Mouse (Mus musculus): ENCODE measurements around the gene Ppp1r9b. TPM values are rescaled to one million over a fixed set of nuclear protein-coding genes. Genes with fewer than 3 reads are reported as not detected.
"Not testable (repeated sequence)": the region's sequence is repeated elsewhere in the genome, so short reads cannot be mapped to it uniquely, and the experiment has no call there.

The Ppp1r9b gene
- polyA plus RNA-seq, 1 experiment from 2014 or later, result 11.8 TPM

DNA sequence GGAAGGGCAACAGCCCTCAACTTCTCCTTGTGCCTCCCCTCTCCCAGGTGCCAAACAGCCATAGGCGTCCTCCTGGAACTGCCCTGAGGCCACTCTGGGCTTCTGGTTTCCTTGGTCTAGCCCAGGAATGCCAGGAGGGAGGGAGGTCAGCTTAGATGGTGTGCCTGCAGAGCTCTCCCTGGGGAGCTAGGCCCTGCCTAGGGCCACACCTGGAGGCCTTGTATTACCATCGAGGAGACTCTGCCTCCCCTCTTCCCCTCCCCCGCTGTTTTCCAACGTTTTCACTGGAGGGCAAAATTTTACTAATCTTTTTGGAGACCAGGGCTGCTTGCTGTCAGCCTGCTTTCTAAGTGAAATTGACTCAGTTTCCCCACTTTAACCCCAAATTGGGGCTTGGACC, 15.2 kb downstream of the Ppp1r9b start:
- Histone ChIP-seq H3K27ac (peak overlapping the region; percentile 86), H3K4me3 (peak overlapping the region; percentile 57), H3K9me3 (no peaks in the 10 kb centered on the region), H3K4me1 (replicated peaks) (peaks cover 80% of the 10 kb centered on the region), H3K36me3 (peaks cover 51% of the 10 kb centered on the region), H3K27me3 (ENCODE audit: insufficient read depth, poor library complexity, severe bottlenecking) (no peaks in the 10 kb centered on the region)
- no peak for DNase-seq (ENCODE audit: low spot score)
- WGBS, result 38% methylated on average over 4 of the region's 4 CpGs

DNA sequence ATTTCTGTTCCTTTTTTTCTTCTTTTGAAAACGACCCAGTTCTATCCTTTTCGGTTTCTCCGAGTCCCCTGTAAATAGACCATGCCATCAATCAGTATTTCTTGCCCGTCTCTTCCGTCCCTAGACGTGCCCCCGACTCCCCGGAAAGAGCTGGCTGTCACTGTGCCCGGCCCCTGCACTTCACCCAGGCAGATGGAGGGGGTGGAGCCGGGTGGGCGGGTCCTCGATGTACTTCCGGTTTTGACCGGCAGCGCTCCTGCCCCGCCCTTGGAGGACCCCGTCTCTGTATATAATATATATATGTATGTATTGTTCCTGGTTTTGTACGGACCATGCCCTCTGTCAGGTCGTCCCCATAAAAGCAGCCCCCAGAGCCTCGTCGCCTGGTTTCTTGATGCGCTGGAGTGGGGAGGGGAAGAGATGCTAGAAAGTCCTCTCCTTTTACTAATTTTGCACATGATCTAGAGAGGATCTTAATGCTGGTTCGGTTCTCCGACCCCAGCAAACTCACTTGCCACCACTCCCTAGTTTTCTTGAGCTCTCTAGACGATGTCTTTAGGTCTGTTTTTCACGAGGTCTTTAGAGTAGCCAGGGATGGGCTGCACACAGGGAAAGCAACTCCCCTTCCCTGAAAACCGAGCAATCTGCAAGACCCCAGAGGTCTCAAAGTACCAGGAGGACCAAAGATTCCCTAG, 15.8 kb downstream of the Ppp1r9b start:
- peak; percentile 87 for DNase-seq (ENCODE audit: low spot score)
- Histone ChIP-seq H3K4me1 (replicated peaks) (peaks cover 80% of the 10 kb centered on the region), H3K27me3 (ENCODE audit: insufficient read depth, poor library complexity, severe bottlenecking) (no peaks in the 10 kb centered on the region), H3K36me3 (peaks cover 44% of the 10 kb centered on the region), H3K27ac (peak overlapping the region; percentile 86), H3K9me3 (no peaks in the 10 kb centered on the region), H3K4me3 (peak overlapping the region; percentile 57)
- 2% methylated on average over 27 of the region's 27 CpGs for WGBS

DNA sequence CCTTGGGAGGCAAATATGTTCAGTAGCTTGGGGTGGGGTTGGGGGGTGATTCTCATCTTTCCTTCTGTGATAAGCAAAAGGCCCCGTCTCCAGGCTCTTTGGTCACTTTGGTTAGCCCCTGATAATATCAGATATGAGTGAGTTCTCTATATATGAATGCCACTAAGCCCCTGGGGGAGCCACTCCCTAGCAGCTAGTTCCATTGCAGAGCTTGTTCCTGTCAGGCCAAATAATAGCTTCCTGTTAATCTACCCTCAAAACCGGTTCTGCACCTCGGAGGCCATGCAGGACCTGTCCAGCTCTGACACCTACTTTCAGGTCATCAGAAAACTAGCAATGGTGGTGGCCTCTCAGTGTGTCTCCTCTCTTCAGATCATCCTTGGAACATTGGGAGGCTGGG, 16.6 kb downstream of the Ppp1r9b start:
- DNase-seq (ENCODE audit: low spot score), result no peak
- Histone ChIP-seq H3K36me3 (peaks cover 39% of the 10 kb centered on the region), H3K27ac (peak overlapping the region; percentile 86), H3K4me1 (replicated peaks) (peaks cover 81% of the 10 kb centered on the region), H3K4me3 (peak overlapping the region; percentile 57), H3K9me3 (no peaks in the 10 kb centered on the region), H3K27me3 (ENCODE audit: insufficient read depth, poor library complexity, severe bottlenecking) (no peaks in the 10 kb centered on the region)
- WGBS, result 80% methylated on average over 3 of the region's 3 CpGs

DNA sequence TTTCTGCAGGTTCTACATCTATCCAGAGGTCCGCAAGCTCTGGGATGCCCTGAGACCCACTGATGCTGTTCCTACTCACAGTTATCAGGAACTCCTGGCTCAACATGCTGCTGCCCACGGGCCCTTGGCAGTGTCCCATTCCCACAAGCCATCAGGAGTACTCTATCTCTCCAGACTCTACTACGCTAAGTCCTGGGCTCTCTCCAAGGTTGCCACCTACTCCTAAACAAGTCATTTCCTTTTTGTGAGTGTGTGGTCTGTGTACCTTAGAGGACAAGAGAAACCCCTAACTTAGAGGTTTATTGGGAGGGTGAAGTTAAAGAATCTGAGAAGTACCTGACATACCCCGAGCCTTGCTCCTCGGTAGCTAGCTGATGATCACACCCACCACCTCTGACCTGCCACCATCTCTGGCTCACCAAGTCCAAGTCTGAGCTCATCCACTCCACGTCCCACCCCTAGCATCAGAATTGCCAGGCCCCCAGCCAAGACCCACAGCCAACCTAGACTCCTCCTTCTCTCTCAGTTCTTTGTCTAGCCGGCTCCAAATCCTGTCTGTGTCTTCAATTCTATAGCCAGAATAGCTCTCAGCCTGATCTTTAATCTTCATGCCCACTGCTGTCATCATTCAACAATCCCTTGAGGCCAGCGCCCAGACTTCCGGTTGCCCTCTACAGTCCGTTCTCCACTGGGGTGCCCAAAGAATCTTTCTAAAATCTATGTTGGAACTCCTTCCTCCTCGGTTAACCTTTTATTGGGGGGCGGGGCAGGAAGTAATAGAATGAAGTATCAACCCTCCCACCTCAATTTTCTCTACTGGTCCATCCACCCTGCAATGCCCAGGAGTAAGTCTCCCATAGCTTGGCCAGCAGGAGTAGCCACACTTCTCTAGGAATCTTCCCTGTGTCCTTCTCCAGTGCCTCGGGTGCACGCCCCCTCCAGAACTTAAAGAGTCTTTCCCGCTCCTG, 18.1 kb downstream of the Ppp1r9b start:
- Histone ChIP-seq H3K27ac (peak overlapping the region; percentile 96), H3K4me3 (peak overlapping the region; percentile 90), H3K4me1 (replicated peaks) (peaks cover 84% of the 10 kb centered on the region), H3K9me3 (no peaks in the 10 kb centered on the region), H3K27me3 (ENCODE audit: insufficient read depth, poor library complexity, severe bottlenecking) (no peaks in the 10 kb centered on the region), H3K36me3 (peaks cover 36% of the 10 kb centered on the region)
- WGBS, result 42% methylated on average over 15 of the region's 15 CpGs
- DNase-seq (ENCODE audit: low spot score), result no peak

DNA sequence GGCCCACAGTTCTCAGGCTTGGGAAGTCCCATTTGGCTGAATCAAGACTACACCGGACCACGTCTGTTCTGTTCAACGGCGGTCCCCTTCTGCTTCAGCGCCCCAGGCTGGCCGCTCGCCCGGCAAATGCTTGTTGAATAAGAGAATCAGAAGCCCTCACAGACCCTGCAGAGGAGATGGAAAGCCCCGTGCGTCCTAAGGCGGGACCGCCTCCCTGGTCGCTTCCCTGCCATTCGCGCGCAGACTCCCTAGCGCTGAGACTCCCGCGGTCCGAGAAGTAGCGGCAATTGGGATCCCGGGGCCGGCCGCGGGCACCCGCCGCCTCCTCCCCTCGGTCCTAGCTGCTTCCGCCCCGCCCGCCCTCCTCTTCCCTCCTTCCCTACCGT, 18.8 kb downstream of the Ppp1r9b start, which contains the start of gene Samd14:
TSS of gene Samd14 (plus strand) at position 251 of the 386 bp plus-strand sequence.
- no peaks in the 10 kb centered on the region for H3K9me3 ChIP-seq
- H3K4me1 ChIP-seq (replicated peaks), result peaks cover 79% of the 10 kb centered on the region
- H3K4me3 ChIP-seq, result peak within 1 kb of the TSS; percentile 90
- H3K27ac ChIP-seq, result peak within 1 kb of the TSS; percentile 96
- under 1% methylated on average over 29 of the region's 32 CpGs for WGBS
- peak; percentile 85 for DNase-seq (ENCODE audit: low spot score)
- no peaks in the 10 kb centered on the region for H3K27me3 ChIP-seq (ENCODE audit: insufficient read depth, poor library complexity, severe bottlenecking)
- peaks cover 36% of the 10 kb centered on the region for H3K36me3 ChIP-seq

DNA sequence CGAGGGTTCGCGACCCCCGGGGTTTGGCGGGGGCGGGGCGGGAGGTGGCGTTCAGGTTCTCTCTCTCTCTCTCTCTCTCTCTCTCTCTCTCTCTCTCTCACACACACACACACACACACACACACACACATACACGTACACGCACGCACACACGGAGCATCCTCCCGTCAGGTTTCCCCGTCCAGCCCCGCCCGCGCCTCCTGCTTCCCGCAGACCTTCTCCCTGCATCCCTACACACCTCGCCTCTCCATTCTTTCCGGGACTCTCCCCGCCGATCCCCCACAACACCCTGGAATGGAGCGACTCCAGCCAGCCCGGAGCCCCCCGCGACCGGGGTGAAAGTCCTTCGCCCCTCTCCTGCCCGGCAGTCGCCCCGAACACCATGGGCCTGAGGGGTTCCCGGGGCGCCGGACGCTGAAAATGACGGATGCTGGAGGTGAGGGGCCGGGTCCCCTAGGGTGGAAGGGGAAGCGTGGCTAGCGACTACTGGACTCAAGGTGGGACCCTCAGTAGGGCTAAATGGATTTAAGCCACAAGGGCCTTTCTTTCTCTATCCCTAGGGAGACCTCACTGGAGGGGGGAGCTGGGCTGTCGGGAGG, 19.4 kb downstream of the Ppp1r9b start:
- Histone ChIP-seq H3K36me3 (peaks cover 36% of the 10 kb centered on the region), H3K27me3 (ENCODE audit: insufficient read depth, poor library complexity, severe bottlenecking) (no peaks in the 10 kb centered on the region), H3K9me3 (no peaks in the 10 kb centered on the region), H3K27ac (peak overlapping the region; percentile 96), H3K4me3 (peak overlapping the region; percentile 90), H3K4me1 (replicated peaks) (peaks cover 73% of the 10 kb centered on the region)
- DNase-seq (ENCODE audit: low spot score), result no peak
- under 1% methylated on average over 38 of the region's 40 CpGs for WGBS

DNA sequence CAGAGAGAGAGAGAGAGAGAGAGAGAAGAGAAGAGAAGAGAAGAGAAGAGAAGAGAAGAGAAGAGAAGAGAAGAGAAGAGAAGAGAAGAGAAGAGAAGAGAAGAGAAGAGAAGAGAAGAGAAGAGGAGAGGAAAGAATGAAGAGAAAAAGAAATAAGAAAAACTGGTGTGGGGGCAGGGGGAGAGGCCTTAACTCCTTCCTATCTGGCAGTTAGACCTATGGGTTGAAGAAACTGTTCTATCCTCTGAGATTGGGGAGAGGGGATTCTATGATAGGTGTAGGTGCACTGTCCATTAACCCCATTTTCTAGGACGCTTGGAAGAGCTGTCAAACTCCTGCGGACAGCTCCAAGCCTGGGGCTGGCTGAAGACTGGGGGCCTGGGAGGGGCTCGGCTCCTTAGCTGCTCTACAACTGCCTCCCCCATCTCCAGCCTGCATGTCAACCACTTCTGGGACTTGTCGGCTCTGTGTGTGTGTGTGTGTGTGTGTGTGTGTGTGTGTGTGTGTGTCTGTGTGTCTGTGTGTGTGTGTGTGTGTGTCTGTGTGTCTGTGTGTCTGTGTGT, 20.1 kb downstream of the Ppp1r9b start:
- H3K9me3 ChIP-seq; H3K27me3 ChIP-seq (ENCODE audit: insufficient read depth, poor library complexity, severe bottlenecking); DNase-seq (ENCODE audit: low spot score): not testable (repeated sequence)
- Histone ChIP-seq H3K36me3 (peaks cover 36% of the 10 kb centered on the region), H3K4me3 (peak overlapping the region; percentile 90), H3K27ac (peak overlapping the region; percentile 96), H3K4me1 (replicated peaks) (peaks cover 73% of the 10 kb centered on the region)
- WGBS, result 21% methylated on average over 4 of the region's 4 CpGs

DNA sequence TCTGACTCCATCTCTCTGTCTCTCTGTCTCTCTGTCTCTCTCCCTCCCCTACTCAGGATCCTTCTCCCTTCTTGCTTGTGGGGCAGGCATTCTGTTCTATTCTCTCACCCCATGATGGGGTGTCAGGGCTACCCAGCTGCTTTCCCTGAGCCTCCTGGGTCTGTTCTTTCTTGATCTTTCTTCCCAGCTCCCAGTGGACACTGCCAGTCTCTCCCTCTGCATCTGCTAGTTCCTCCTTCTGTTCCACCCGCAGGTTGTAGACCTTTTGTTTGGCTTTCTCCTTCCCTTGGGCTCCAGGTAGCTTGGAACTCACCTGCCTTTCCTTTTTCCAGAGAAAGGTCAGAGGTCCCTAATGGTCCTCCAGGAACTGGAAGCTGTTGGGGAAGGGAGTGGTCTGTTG, 20.6 kb downstream of the Ppp1r9b start:
- no peaks in the 10 kb centered on the region for H3K9me3 ChIP-seq

DNA sequence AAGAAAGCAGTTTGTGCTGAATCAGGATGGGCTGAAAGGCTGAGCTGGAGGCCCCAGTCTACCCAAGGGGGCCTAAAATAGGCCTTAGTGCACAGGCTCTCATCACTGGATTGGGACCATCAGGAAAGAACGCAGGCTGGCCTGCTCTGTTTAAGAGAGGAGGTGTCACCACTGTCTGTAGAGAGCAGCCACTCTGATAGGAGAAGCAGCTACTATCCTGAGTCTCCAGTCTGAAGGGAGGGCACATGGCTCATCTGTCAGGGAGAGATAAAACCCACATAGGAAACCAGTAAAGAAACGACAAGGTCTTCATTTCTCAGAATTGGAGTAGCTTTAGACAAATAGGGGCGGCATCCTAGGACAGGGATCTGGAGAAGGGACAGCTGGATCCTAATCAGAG, 21.2 kb downstream of the Ppp1r9b start:
- Histone ChIP-seq H3K9me3 (no peaks in the 10 kb centered on the region), H3K4me3 (peak overlapping the region; percentile 90), H3K27me3 (ENCODE audit: insufficient read depth, poor library complexity, severe bottlenecking) (no peaks in the 10 kb centered on the region), H3K36me3 (peaks cover 46% of the 10 kb centered on the region), H3K4me1 (replicated peaks) (peaks cover 63% of the 10 kb centered on the region), H3K27ac (peak overlapping the region; percentile 96)
- no peak for DNase-seq (ENCODE audit: low spot score)
- WGBS, result 70% methylated on average over 3 of the region's 3 CpGs

More for the DNA sequence above, 20.6 kb downstream of the Ppp1r9b start:
- 49% methylated on average over 1 of the region's 1 CpGs for WGBS
- peaks cover 40% of the 10 kb centered on the region for H3K36me3 ChIP-seq
- peak overlapping the region; percentile 96 for H3K27ac ChIP-seq
- no peak for DNase-seq (ENCODE audit: low spot score)
- no peaks in the 10 kb centered on the region for H3K27me3 ChIP-seq (ENCODE audit: insufficient read depth, poor library complexity, severe bottlenecking)
- H3K4me3 ChIP-seq, result peak overlapping the region; percentile 90
- H3K4me1 ChIP-seq (replicated peaks), result peaks cover 69% of the 10 kb centered on the region

DNA sequence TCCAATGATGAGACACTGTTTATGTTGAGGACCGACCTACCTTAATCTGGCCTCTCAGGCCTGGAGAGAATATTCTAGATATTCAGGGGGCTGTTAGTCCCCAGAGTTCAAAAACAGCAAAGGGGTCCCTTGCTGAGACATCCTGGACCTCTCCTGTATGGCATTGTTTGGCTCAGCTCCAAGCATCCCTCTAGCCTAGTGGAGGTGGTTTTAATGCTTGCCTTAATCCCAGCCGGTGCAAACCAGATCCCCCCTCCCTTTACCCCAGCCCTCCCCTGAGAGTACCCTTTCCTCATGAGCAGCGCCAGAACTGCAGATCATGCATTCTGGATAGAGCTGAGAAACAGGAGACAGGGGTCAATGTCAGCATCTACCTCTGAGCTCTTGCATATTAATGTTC, 21.7 kb downstream of the Ppp1r9b start:
- DNase-seq (ENCODE audit: low spot score), result no peak
- Histone ChIP-seq H3K27ac (peak overlapping the region; percentile 62; the same call in 1 of the 2 replicates), H3K9me3 (no peaks in the 10 kb centered on the region), H3K4me1 (replicated peaks) (peaks cover 59% of the 10 kb centered on the region), H3K27me3 (ENCODE audit: insufficient read depth, poor library complexity, severe bottlenecking) (no peaks in the 10 kb centered on the region), H3K4me3 (peak overlapping the region; percentile 90; the same call in 1 of the 2 replicates), H3K36me3 (peaks cover 50% of the 10 kb centered on the region)
- WGBS, result 51% methylated on average over 3 of the region's 3 CpGs

DNA sequence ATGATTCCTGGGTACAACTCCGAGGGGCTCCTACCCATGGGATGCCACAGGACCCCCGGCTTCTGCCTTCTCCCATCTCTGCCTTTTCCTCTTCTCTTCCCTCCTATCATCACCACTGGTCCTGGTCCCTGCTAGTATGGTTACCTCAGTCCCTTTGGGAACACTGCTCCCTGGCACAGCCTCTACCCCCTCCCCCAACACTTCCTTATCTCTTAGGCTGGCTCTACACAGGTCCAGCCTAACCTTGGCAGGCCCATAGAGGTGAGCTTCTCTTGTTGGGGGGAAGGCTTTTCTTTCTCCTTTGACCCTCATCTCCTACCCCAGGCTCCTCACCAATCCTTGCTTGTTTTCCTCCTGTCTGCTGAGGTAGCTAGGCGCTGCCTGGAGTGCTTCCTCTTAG, 24.6 kb downstream of the Ppp1r9b start:
- H3K4me3 ChIP-seq, result no peak overlapping the region
- no peaks in the 10 kb centered on the region for H3K9me3 ChIP-seq
- no peak for DNase-seq (ENCODE audit: low spot score)
- H3K4me1 ChIP-seq (replicated peaks), result peaks cover 34% of the 10 kb centered on the region
- H3K27ac ChIP-seq, result no peak overlapping the region
- peaks cover 79% of the 10 kb centered on the region for H3K36me3 ChIP-seq
- WGBS, result 81% methylated on average over 3 of the region's 3 CpGs
- H3K27me3 ChIP-seq (ENCODE audit: insufficient read depth, poor library complexity, severe bottlenecking), result peaks cover 23% of the 10 kb centered on the region

DNA sequence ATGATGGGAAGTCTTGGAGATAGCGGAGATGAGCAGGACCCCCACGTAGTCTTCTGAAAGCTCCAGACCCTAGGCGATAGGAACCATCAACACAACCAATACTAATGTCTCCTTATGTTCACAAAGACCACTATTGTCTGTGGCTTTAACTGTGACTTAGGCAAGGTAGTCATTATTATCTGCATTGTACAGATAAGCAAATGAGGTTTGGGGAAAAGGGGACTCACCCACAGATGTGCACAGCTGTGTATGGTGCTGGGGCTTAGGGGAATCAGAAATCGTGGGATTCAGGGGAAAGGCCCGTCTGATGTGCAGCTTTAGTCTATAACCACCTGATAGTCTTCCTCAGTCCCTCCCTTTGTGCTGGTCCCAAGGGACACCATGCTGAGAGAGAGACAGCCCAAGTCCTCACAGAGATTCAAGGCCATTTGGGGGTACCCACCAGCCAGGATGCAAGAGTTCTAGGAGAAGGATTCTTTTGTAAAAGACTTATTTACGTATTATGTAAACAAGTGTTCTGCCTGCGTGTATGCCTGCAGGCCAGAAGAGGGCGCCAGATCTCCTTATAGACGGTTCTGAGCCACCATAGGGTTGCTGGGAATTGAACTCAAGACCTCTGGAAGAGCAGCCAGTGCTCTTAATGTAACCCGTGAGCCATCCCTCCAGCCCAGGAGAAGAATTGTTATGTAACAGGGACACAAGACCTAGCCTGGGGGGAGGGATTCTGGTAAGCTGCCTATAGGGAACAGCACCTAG, 31.6 kb downstream of the Ppp1r9b start:
- Histone ChIP-seq H3K4me3 (no peak overlapping the region), H3K9me3 (no peaks in the 10 kb centered on the region), H3K36me3 (peaks cover 89% of the 10 kb centered on the region), H3K4me1 (replicated peaks) (peaks cover 22% of the 10 kb centered on the region; the same call in 1 of the 2 replicates), H3K27me3 (ENCODE audit: insufficient read depth, poor library complexity, severe bottlenecking) (peaks cover 23% of the 10 kb centered on the region), H3K27ac (no peak overlapping the region)
- 81% methylated on average over 10 of the region's 10 CpGs for WGBS
- DNase-seq (ENCODE audit: low spot score), result no peak
